Mouse (Mus musculus): ENCODE results near the gene Ankrd22.
"Not testable (repeated sequence)": the region's sequence is repeated elsewhere in the genome, so short reads cannot be mapped to it uniquely, and the experiment has no call there.

The Ankrd22 gene

GRCm38 (mm10) chr19:34165891-34166290, at the start of gene Ankrd22:
TSS of gene Ankrd22 (minus strand) at chr19:34166053.
- H3K27me3 ChIP-seq (ENCODE audit: insufficient read depth, low read length), result no peaks in the 10 kb centered on the region
- no peak for TF ChIP-seq NANOG (IDR thresholded peaks at IDR 0.05; ENCODE audit: borderline replicate concordance, low read length)
- no peak for TF ChIP-seq POU5F1 (IDR thresholded peaks at IDR 0.05; ENCODE audit: borderline replicate concordance, low read length)
- TF ChIP-seq CTCF (conservative IDR thresholded peaks at IDR 0.05; ENCODE audit: low read length), result no peak
- no peaks in the 10 kb centered on the region for H3K9me3 ChIP-seq (ENCODE audit: low read length)
- H3K4me3 ChIP-seq (replicated peaks; ENCODE audit: low read length), result no peak within 1 kb of the TSS
- no peaks in the 10 kb centered on the region for H3K4me1 ChIP-seq (replicated peaks; ENCODE audit: low read depth, low read length)
- no peaks in the 10 kb centered on the region for H3K36me3 ChIP-seq (ENCODE audit: insufficient read depth, low read length)

- TF ChIP-seq POU5F1 (IDR thresholded peaks at IDR 0.05; ENCODE audit: borderline replicate concordance, low read length) (no peak), NANOG (IDR thresholded peaks at IDR 0.05; ENCODE audit: borderline replicate concordance, low read length) (no peak), CTCF (conservative IDR thresholded peaks at IDR 0.05; ENCODE audit: low read length) (no peak)
- H3K27me3 ChIP-seq (ENCODE audit: insufficient read depth, low read length), result no peaks in the 10 kb centered on the region
- no peaks in the 10 kb centered on the region for H3K9me3 ChIP-seq (ENCODE audit: low read length)
- peaks cover 27% of the 10 kb centered on the region for H3K4me1 ChIP-seq (replicated peaks; ENCODE audit: low read depth, low read length)
- no peaks in the 10 kb centered on the region for H3K36me3 ChIP-seq (ENCODE audit: insufficient read depth, low read length)
- no peak overlapping the region for H3K4me3 ChIP-seq (replicated peaks; ENCODE audit: low read length)
Measured at GRCm38 (mm10) chr19:34214136-34214535, 48.3 kb upstream of the Ankrd22 start.

- TF ChIP-seq NANOG (IDR thresholded peaks at IDR 0.05; ENCODE audit: borderline replicate concordance, low read length), result no peak
- TF ChIP-seq CTCF (conservative IDR thresholded peaks at IDR 0.05; ENCODE audit: low read length), result no peak
- TF ChIP-seq POU5F1 (IDR thresholded peaks at IDR 0.05; ENCODE audit: borderline replicate concordance, low read length), result no peak
- Histone ChIP-seq H3K9me3 (ENCODE audit: low read length) (no peaks in the 10 kb centered on the region), H3K27me3 (ENCODE audit: insufficient read depth, low read length) (no peaks in the 10 kb centered on the region), H3K36me3 (ENCODE audit: insufficient read depth, low read length) (no peaks in the 10 kb centered on the region), H3K4me1 (replicated peaks; ENCODE audit: low read depth, low read length) (peaks cover 31% of the 10 kb centered on the region), H3K4me3 (replicated peaks; ENCODE audit: low read length) (no peak overlapping the region)
Measured at GRCm38 (mm10) chr19:34213251-34213645, 47.4 kb upstream of the Ankrd22 start.

- no peak overlapping the region for H3K4me3 ChIP-seq (replicated peaks; ENCODE audit: low read length)
- no peaks in the 10 kb centered on the region for H3K36me3 ChIP-seq (ENCODE audit: insufficient read depth, low read length)
- peaks cover 31% of the 10 kb centered on the region for H3K4me1 ChIP-seq (replicated peaks; ENCODE audit: low read depth, low read length)
- H3K9me3 ChIP-seq (ENCODE audit: low read length), result no peaks in the 10 kb centered on the region
- no peaks in the 10 kb centered on the region for H3K27me3 ChIP-seq (ENCODE audit: insufficient read depth, low read length)
- TF ChIP-seq POU5F1 (IDR thresholded peaks at IDR 0.05; ENCODE audit: borderline replicate concordance, low read length), result no peak
- no peak for TF ChIP-seq CTCF (conservative IDR thresholded peaks at IDR 0.05; ENCODE audit: low read length)
- no peak for TF ChIP-seq NANOG (IDR thresholded peaks at IDR 0.05; ENCODE audit: borderline replicate concordance, low read length)
Measured at GRCm38 (mm10) chr19:34212489-34213250, 46.8 kb upstream of the Ankrd22 start.

- Histone ChIP-seq H3K9me3 (ENCODE audit: low read length) (no peaks in the 10 kb centered on the region), H3K36me3 (ENCODE audit: insufficient read depth, low read length) (no peaks in the 10 kb centered on the region), H3K4me1 (replicated peaks; ENCODE audit: low read depth, low read length) (peaks cover 31% of the 10 kb centered on the region), H3K4me3 (replicated peaks; ENCODE audit: low read length) (no peak overlapping the region), H3K27me3 (ENCODE audit: insufficient read depth, low read length) (no peaks in the 10 kb centered on the region)
- TF ChIP-seq NANOG (IDR thresholded peaks at IDR 0.05; ENCODE audit: borderline replicate concordance, low read length), result no peak
- no peak for TF ChIP-seq CTCF (conservative IDR thresholded peaks at IDR 0.05; ENCODE audit: low read length)
- TF ChIP-seq POU5F1 (IDR thresholded peaks at IDR 0.05; ENCODE audit: borderline replicate concordance, low read length), result no peak
Measured at GRCm38 (mm10) chr19:34210841-34211240, 45.0 kb upstream of the Ankrd22 start.

GRCm38 (mm10) chr19:34209930-34210581, 44.2 kb upstream of the Ankrd22 start:
- Histone ChIP-seq H3K27me3 (ENCODE audit: insufficient read depth, low read length) (no peaks in the 10 kb centered on the region), H3K9me3 (ENCODE audit: low read length) (no peaks in the 10 kb centered on the region), H3K36me3 (ENCODE audit: insufficient read depth, low read length) (no peaks in the 10 kb centered on the region), H3K4me1 (replicated peaks; ENCODE audit: low read depth, low read length) (peaks cover 31% of the 10 kb centered on the region), H3K4me3 (replicated peaks; ENCODE audit: low read length) (no peak overlapping the region)
- no peak for TF ChIP-seq POU5F1 (IDR thresholded peaks at IDR 0.05; ENCODE audit: borderline replicate concordance, low read length)
- no peak for TF ChIP-seq CTCF (conservative IDR thresholded peaks at IDR 0.05; ENCODE audit: low read length)
- TF ChIP-seq NANOG (IDR thresholded peaks at IDR 0.05; ENCODE audit: borderline replicate concordance, low read length), result no peak

- TF ChIP-seq POU5F1 (IDR thresholded peaks at IDR 0.05; ENCODE audit: borderline replicate concordance, low read length) (no peak), NANOG (IDR thresholded peaks at IDR 0.05; ENCODE audit: borderline replicate concordance, low read length) (no peak; the same call in 1 of the 2 replicates), CTCF (conservative IDR thresholded peaks at IDR 0.05; ENCODE audit: low read length) (no peak)
- Histone ChIP-seq H3K27me3 (ENCODE audit: insufficient read depth, low read length) (no peaks in the 10 kb centered on the region), H3K9me3 (ENCODE audit: low read length) (no peaks in the 10 kb centered on the region), H3K36me3 (ENCODE audit: insufficient read depth, low read length) (no peaks in the 10 kb centered on the region), H3K4me1 (replicated peaks; ENCODE audit: low read depth, low read length) (peaks cover 27% of the 10 kb centered on the region), H3K4me3 (replicated peaks; ENCODE audit: low read length) (no peak overlapping the region)
Measured at GRCm38 (mm10) chr19:34209031-34209430, 43.2 kb upstream of the Ankrd22 start.

DNA sequence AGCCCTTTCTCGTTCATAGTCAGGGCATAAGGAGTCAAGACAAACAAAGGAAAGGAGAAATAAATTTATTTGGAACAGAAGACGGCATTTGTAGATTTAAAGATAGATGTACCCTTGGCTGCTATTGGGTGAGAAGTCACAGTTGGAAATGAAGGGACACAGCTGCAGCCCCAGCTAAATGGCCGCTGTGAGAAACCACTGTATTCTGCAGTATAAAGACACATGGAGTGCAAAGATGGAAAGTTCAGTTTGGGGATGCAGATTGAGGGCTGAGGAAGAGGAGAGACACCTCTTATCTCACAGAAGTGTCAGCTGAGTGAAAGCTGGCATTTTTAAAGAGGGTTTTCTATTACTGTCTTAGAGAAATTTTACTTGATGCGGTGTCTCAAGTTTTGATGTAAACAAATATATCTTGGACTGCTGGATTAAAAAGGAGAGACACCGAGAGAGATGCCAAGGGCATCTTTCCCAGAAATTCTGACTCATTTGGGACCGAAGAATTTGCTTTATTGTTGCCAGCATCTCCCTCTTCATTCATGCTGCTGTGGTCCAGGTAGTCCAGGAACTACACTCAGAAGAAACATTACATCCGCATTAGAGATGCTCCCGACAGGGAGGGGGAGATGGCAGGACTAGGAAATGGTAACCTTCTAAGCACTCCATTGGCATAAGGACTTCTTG, 41.0 kb upstream of the Ankrd22 start:
- Histone ChIP-seq H3K27me3 (ENCODE audit: insufficient read depth, low read length) (no peaks in the 10 kb centered on the region), H3K9me3 (ENCODE audit: low read length) (no peaks in the 10 kb centered on the region), H3K4me3 (replicated peaks; ENCODE audit: low read length) (no peak overlapping the region), H3K4me1 (replicated peaks; ENCODE audit: low read depth, low read length) (peaks cover 27% of the 10 kb centered on the region), H3K36me3 (ENCODE audit: insufficient read depth, low read length) (no peaks in the 10 kb centered on the region)
- TF ChIP-seq NANOG (IDR thresholded peaks at IDR 0.05; ENCODE audit: borderline replicate concordance, low read length) (no peak), POU5F1 (IDR thresholded peaks at IDR 0.05; ENCODE audit: borderline replicate concordance, low read length) (no peak), CTCF (conservative IDR thresholded peaks at IDR 0.05; ENCODE audit: low read length) (no peak)

- H3K4me3 ChIP-seq (replicated peaks; ENCODE audit: low read length); H3K9me3 ChIP-seq (ENCODE audit: low read length); H3K27me3 ChIP-seq (ENCODE audit: insufficient read depth, low read length); H3K36me3 ChIP-seq (ENCODE audit: insufficient read depth, low read length): not testable (repeated sequence)
- peaks cover 27% of the 10 kb centered on the region for H3K4me1 ChIP-seq (replicated peaks; ENCODE audit: low read depth, low read length)
Measured at GRCm38 (mm10) chr19:34206128-34206527, 40.3 kb upstream of the Ankrd22 start.
